Mouse (Mus musculus): ENCODE results near the gene Wdr43. TPM values are rescaled to one million over a fixed set of nuclear protein-coding genes. Genes with fewer than 3 reads are reported as not detected.

Wdr43 gene
- polyA plus RNA-seq (2015; fragmentation: Nextera tagmentation; extraction: Ambion mirVana) = 22.8 and 26.5 TPM in 2 replicates

DNA sequence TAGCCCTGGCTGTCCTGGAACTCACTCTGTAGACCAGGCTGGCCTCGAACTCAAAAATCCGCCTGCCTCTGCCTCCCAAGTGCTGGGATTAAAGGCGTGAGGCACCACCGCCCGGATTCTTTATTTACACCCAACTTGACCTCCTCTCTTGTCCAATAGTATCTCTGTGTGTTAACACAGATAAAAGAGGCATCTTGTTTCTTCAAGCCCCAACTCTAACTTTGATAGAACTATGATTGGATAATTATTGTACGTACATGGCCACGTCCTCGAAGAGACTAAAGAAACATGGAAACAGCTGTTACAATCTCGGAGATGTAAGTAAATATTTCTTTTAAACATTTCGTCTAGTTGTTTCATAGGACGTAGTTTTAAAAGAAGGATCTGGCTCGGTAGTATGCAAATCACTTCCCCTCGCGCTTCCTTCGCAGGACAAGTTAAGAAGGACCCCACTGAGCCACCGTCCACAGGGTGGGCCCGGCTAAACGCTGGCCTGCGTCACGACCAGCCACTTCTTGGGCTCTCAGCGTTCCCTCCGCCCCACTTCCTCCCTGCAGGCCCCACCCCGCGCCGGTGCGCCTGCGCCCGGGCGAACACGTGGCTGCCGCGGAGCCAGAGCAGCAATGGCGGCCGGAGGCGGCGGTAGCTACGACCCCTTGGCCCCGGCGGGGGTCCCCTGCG is at the start of gene Wdr43:
TSS of gene Wdr43 (plus strand) at position 258 of the 681 bp plus-strand sequence.
- H3K9ac ChIP-seq (ENCODE audit: low read depth, low read length) = peak within 1 kb of the TSS; percentile 89
- peak within 1 kb of the TSS; percentile 68 for H3K27ac ChIP-seq (ENCODE audit: low read depth, low read length)
- H3K4me2 ChIP-seq (replicated peaks; ENCODE audit: low read depth) = peak within 1 kb of the TSS; percentile 88
- 5% methylated on average over 40 of the region's 40 CpGs for WGBS
- H3K36me3 ChIP-seq (ENCODE audit: control insufficient read depth, insufficient read depth) = no peaks in the 10 kb centered on the region
- ATAC-seq = peak; percentile 100
- H3K4me3 ChIP-seq (ENCODE audit: low read depth, low read length) = peak within 1 kb of the TSS; percentile 97
- 0 out of 2 replicates have a peak, but pooled peaks have one; percentile 6 for TF ChIP-seq CTCF (IDR thresholded peaks at IDR 0.05; ENCODE audit: low read depth)
- no peaks in the 10 kb centered on the region for H3K4me1 ChIP-seq (replicated peaks; ENCODE audit: control insufficient read depth, insufficient read depth, low read length)
- H3K9me3 ChIP-seq (ENCODE audit: control insufficient read depth) = no peaks in the 10 kb centered on the region
- H3K27me3 ChIP-seq (replicated peaks; ENCODE audit: control insufficient read depth, insufficient read depth, low read length) = no peaks in the 10 kb centered on the region

DNA sequence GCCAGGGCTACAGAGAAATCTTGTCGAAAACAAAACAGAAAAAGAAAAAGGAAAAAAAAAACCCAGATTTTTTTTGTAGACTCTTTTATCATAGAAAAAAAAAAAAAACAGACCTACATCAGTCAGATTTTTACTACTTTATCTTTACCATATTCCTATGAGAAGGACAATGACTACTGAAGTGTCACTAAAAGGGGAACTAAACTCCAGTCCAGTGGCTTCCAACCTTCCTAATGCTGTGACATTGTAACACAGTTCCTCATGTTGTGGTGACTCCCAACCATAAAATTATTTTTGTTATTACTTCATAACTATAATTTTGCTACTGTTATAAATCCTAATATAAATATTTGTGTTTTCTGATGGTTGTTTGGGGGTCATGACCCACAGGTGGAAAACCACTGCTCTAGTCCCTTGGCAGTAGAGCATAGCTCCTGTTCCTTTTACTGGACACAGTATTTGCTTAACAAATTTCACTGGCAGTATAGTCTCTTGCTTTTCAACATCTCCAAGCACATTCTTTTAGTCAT is 36.5 kb upstream of the Wdr43 start:
- Histone ChIP-seq H3K27me3 (replicated peaks; ENCODE audit: control insufficient read depth, insufficient read depth, low read length) (no peaks in the 10 kb centered on the region), H3K27ac (ENCODE audit: low read depth, low read length) (no peak overlapping the region), H3K9ac (ENCODE audit: low read depth, low read length) (no peak overlapping the region), H3K4me1 (replicated peaks; ENCODE audit: control insufficient read depth, insufficient read depth, low read length) (no peaks in the 10 kb centered on the region), H3K4me2 (replicated peaks; ENCODE audit: low read depth) (no peak overlapping the region), H3K36me3 (ENCODE audit: control insufficient read depth, insufficient read depth) (no peaks in the 10 kb centered on the region), H3K4me3 (ENCODE audit: low read depth, low read length) (no peak overlapping the region), H3K9me3 (ENCODE audit: control insufficient read depth) (no peaks in the 10 kb centered on the region)
- ATAC-seq = no peak
- 92% methylated on average over 1 of the region's 1 CpGs for WGBS
- no peak for TF ChIP-seq CTCF (IDR thresholded peaks at IDR 0.05; ENCODE audit: low read depth)

GRCm38 (mm10) chr17:71597881-71598658 is 17.6 kb upstream of the Wdr43 start:
- TF ChIP-seq CTCF (IDR thresholded peaks at IDR 0.05; ENCODE audit: low read depth) = no peak
- peak overlapping the region; percentile 73 for H3K4me3 ChIP-seq (ENCODE audit: low read depth, low read length)
- 1% methylated on average over 48 of the region's 48 CpGs for WGBS
- H3K9me3 ChIP-seq (ENCODE audit: control insufficient read depth) = no peaks in the 10 kb centered on the region
- no peaks in the 10 kb centered on the region for H3K27me3 ChIP-seq (replicated peaks; ENCODE audit: control insufficient read depth, insufficient read depth, low read length)
- peak; percentile 64 for ATAC-seq
- 0 out of 2 replicates have a peak, but pooled peaks cover 5% of the 10 kb centered on the region for H3K4me1 ChIP-seq (replicated peaks; ENCODE audit: control insufficient read depth, insufficient read depth, low read length)
- H3K9ac ChIP-seq (ENCODE audit: low read depth, low read length) = peak overlapping the region; percentile 69
- H3K27ac ChIP-seq (ENCODE audit: low read depth, low read length) = peak overlapping the region; percentile 75
- H3K4me2 ChIP-seq (replicated peaks; ENCODE audit: low read depth) = peak overlapping the region; percentile 71
- H3K36me3 ChIP-seq (ENCODE audit: control insufficient read depth, insufficient read depth) = no peaks in the 10 kb centered on the region

- Histone ChIP-seq H3K4me2 (replicated peaks; ENCODE audit: low read depth) (peak overlapping the region; percentile 71), H3K27ac (ENCODE audit: low read depth, low read length) (peak overlapping the region; percentile 75), H3K9me3 (ENCODE audit: control insufficient read depth) (no peaks in the 10 kb centered on the region), H3K4me1 (replicated peaks; ENCODE audit: control insufficient read depth, insufficient read depth, low read length) (0 out of 2 replicates have a peak, but pooled peaks cover 5% of the 10 kb centered on the region), H3K36me3 (ENCODE audit: control insufficient read depth, insufficient read depth) (no peaks in the 10 kb centered on the region), H3K27me3 (replicated peaks; ENCODE audit: control insufficient read depth, insufficient read depth, low read length) (no peaks in the 10 kb centered on the region), H3K4me3 (ENCODE audit: low read depth, low read length) (peak overlapping the region; percentile 73), H3K9ac (ENCODE audit: low read depth, low read length) (peak overlapping the region; percentile 69)
- 5% methylated on average over 42 of the region's 42 CpGs for WGBS
- peak; percentile 98 for ATAC-seq
- no peak for TF ChIP-seq CTCF (IDR thresholded peaks at IDR 0.05; ENCODE audit: low read depth)
These were observed 16.8 kb upstream of the Wdr43 start for GRCm38 (mm10) chr17:71598659-71599554.

GRCm38 (mm10) chr17:71616319-71617032 is 781 bp downstream of the Wdr43 start:
- H3K27me3 ChIP-seq (replicated peaks; ENCODE audit: control insufficient read depth, insufficient read depth, low read length) = no peaks in the 10 kb centered on the region
- H3K4me1 ChIP-seq (replicated peaks; ENCODE audit: control insufficient read depth, insufficient read depth, low read length) = no peaks in the 10 kb centered on the region
- peak; percentile 66 for ATAC-seq
- peak overlapping the region; percentile 88 for H3K4me2 ChIP-seq (replicated peaks; ENCODE audit: low read depth)
- no peak for TF ChIP-seq CTCF (IDR thresholded peaks at IDR 0.05; ENCODE audit: low read depth)
- H3K9me3 ChIP-seq (ENCODE audit: control insufficient read depth) = no peaks in the 10 kb centered on the region
- H3K9ac ChIP-seq (ENCODE audit: low read depth, low read length) = peak overlapping the region; percentile 89
- peak overlapping the region; percentile 97 for H3K4me3 ChIP-seq (ENCODE audit: low read depth, low read length)
- H3K27ac ChIP-seq (ENCODE audit: low read depth, low read length) = peak overlapping the region; percentile 68
- WGBS = under 1% methylated on average over 48 of the region's 73 CpGs
- no peaks in the 10 kb centered on the region for H3K36me3 ChIP-seq (ENCODE audit: control insufficient read depth, insufficient read depth)
